Mouse (Mus musculus) fat pad, adult 2 months (tissue): ENCODE measurements at regions not wholly inside any gene's neighbourhood (a gene's known extent, or its start where the extent isn't known, plus 50 kb on each side); places are given as distances from the start of the nearest gene placed in this dataset.

Experiments used
- DNase-seq: peaks from one replicate; pipeline ENCODE4 v3.0.0-alpha.2; 2011; ENCODE audit warnings: low read depth, low spot score; ENCODE audit errors: extremely low read depth

GRCm38 (mm10) chr10:25857954-25858616, 220.0 kb upstream of the Gm9767 start:
- no peak for DNase-seq

DNA sequence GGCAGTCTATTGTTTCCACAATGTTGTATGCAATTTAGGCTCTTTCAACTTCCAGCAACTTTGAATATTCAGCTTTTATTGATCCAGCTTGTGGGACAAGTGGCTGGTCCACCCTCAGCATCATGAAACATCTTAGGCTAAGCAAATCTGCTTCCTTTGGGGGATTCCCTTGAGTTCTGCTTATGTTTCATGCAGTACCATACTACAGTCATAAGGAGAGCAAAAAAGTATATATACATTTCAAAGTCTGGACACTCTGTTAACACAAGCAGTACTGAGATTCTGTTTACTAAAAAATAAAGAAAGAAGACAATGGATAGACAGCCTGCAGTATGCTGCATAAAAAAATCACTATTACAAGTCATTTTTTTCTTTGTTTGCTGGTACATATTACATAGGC, 233.7 kb upstream of the Gm9767 start:
- DNase-seq: no peak

GRCm38 (mm10) chr10:25829275-25829674, 248.8 kb upstream of the Gm9767 start:
- DNase-seq: no peak

- no peak for DNase-seq
Measured at GRCm38 (mm10) chr10:25804223-25804622, 268.2 kb upstream of the Smlr1 start.

GRCm38 (mm10) chr10:25801499-25801898, 265.4 kb upstream of the Smlr1 start:
- no peak for DNase-seq

DNA sequence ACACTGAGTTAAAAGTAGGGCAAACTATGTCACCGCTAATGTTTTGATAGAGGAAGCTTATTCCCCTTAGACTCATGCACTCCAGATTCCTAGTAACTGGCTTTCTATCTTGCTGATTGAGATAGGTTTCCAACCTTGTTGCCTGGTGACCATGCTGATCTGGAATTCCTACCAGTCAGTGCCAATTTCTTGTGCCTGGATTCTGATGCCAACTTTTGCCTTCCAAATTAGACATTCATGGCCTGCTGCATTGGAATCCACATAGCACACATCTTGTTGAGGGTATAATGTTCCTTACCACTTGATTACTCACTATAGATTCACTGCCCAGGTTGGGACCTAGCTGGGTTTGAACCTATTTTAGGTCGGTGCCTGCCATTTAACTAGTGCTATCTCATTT, 262.8 kb upstream of the Smlr1 start:
- DNase-seq: no peak

GRCm38 (mm10) chr10:25790363-25790821, 254.3 kb upstream of the Smlr1 start:
- DNase-seq: no peak

DNA sequence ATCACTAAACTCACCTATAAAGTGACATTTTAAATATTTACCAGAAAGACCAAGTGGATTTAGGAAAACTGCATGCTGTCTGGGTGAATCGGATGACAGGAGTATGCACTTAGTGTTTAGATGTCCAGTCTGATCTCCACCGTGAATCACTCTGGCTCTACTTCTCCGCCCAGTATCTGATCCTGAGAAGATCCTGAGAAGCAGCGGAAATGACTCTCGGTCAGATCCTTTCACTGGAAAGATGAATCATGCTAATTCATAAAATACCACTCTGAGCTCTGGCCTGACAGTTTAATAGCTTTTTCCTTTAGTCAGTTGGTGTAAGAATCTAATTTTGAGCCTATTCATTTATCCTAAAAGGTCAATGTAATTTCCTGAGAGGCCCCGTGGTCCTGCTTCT, 252.6 kb upstream of the Smlr1 start:
- no peak for DNase-seq

- DNase-seq: no peak
Measured at GRCm38 (mm10) chr10:25788004-25788403, 251.9 kb upstream of the Smlr1 start.

DNA sequence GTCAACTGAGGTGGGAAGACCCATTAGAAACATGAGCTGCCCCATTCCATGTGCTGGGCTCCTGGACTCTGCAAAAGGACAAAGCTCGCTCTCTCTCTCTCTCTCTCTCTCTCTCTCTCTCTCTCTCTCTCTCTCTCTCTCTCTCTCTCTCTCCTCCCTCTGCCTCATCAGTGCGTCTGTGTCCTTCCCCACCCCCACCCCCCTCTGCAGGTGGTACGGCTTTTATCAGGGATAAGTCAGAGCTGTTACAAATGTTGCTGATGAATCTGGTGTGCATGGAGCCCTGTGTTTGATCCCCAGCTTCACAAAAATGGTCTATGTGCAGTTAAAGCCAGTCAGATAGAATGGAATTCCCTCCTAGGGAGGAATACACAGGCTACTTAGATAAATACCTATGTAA, 247.8 kb upstream of the Smlr1 start:
- no peak for DNase-seq

DNA sequence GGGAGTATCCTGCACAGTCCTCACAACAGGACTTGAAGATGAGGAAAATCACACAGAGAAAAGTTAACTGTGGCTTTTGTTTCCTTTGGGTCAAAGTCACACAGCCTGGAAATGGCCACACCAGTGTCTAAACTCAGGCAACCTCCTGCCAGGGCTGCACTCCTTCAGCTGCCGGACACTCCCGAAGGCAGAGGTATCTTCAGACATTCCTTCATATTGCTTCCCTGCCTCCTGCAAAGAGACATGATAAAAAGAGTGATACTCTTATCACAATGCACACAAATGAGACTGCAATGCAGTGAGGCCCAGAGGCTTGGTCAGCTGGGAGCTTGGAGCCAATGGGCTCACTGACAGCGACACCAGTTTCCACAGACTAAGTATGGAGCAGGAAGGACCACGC, 243.4 kb upstream of the Smlr1 start:
- DNase-seq: no peak

DNA sequence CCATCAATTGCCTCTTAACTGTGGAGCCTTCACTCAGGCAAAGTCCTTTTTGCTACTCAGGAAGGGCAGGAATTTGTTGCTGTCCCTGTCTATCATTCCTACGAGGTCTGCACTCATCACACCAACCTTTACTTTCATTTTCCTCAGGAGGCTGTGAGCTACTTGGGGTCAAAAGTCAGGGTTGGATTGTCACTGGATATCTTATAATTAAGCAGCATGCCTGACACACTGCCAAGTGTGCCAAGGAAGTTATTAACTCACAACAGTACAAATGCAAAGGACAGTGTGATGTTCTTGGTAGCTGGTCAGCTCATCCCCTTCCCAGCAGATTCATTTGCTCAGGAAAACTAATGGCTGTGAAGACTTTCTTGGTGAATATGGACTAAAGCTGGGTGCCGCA, 241.7 kb upstream of the Smlr1 start:
- DNase-seq: no peak

DNA sequence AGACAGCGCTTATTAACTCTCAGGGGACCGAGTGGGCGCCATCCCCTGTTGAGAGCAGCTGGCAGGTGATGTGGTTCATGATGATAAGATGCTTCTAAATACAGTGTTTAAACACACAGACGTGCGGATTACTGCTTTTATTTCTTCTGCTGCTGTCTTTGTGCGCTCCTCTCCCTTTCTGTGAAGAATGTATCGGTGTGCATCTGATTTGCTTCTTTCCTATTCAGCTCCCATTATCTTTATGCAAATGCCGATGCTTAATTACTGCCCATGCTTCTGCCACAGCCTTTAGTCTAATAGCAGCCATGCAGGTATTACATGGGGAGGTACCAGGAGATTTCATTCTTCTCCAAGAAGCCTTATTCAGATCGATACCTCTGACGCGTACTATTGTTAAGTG, 240.6 kb upstream of the Smlr1 start:
- no peak for DNase-seq

GRCm38 (mm10) chr10:25770051-25770450, 234.0 kb upstream of the Smlr1 start:
- no peak for DNase-seq

- no peak for DNase-seq
Measured at GRCm38 (mm10) chr10:25768456-25768855, 232.4 kb upstream of the Smlr1 start.

DNA sequence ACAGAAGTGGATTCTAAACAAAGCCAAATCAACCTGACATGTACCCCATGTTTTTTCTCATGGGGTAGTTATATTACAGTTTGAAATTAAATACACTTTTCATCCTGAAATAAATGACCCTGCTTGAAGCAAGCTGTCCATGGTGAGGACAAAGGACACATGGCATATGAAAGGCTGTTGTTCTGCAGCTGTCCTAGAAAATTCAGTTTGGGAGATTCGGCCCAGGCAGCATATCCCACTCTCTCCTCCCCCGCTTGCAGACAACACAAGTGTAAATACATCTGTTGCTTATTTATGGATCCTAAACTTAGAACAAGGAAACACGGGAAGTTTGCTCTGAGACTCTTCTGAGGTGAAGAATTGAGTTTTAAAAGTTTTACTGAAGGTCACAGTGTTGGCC, 218.2 kb upstream of the Smlr1 start:
- no peak for DNase-seq

DNA sequence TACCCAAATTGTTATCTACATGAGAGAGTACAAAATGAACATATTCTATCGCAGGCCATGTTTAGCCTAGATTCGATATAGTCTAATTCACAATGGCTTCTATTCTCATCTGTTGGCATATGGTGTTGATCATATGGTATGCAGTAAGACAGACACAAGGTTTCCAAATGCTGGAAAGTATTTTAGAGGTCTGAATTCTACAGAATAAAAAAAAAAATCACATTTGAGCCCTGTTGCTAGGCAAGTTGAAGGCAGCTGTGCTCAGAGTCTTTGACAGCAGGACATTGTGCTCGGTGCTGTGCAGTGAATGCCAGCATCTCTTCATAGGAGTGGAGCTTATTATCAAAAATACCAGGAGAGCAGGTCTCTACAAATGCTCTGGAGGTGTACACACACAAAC, 206.6 kb upstream of the Smlr1 start:
- no peak for DNase-seq

GRCm38 (mm10) chr10:25740956-25741355, 204.9 kb upstream of the Smlr1 start:
- DNase-seq: no peak

- DNase-seq: no peak
Measured at GRCm38 (mm10) chr10:25730470-25730869, 194.4 kb upstream of the Smlr1 start.

DNA sequence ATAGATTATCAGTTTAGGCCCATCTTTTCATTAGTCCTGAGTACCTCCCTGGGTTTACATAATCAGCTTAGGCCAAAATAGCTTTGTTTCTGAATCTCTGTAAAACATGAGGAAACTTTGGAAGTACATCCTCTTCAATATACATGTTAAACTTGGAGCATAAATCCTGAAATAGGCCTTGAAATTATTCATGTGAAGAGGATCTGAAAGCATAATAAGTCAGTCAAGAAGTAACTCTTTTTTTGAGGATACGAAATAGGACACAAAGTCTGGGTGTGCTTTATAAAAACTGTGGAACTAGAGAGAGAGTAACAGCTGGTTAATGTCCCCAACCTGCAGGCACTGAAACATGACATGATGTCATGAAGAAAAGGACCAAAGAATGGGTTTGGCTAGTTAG, 187.9 kb upstream of the Smlr1 start:
- DNase-seq: no peak

GRCm38 (mm10) chr10:25715747-25716146, 179.7 kb upstream of the Smlr1 start:
- DNase-seq: no peak

DNA sequence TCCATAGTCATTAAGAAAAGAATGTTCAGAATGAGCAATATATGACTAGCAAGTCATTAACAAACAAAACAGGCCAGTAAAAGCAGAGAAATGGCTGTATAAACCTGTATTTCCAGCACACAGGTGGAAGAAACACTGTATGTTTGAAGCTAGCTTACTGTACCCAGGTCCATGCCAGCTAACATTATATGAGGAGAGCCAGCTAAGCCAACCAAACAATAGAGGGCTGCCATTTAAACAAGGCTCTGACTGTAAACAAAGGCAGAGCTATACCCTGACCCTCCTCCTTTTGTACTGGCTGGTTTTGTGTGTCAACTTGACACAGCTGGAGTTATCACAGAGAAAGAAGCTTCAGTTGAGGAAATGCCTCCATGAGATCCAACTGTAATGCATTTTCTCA, 178.6 kb upstream of the Smlr1 start:
- no peak for DNase-seq

DNA sequence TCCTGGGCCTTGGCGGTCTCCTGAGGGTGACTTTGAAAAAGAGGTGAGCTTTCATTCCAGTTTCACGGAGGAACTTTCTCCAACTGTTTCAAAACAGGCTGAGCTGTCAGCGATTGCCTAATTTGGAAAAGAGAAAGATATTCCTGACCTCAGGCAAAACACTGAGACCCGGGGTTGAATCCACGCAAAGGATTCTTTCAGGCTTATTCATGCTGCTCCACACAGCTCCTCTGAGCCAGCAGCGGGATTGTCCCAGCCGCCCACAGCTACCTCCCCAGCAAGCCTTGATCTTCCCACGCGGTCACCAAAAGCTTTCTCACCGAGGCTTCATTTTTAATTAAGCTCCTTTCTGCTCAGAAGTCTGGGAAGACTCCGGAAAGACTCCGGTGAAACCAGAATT, 178.0 kb upstream of the Smlr1 start:
- DNase-seq: peak; percentile 46
